Mouse (Mus musculus): ENCODE data around the gene Syce1. TPM values are rescaled to one million over a fixed set of nuclear protein-coding genes. Genes with fewer than 3 reads are reported as not detected.

The Syce1 gene
- polyA plus RNA-seq, 1 experiment from 2014 or later = 0.45 TPM

DNA sequence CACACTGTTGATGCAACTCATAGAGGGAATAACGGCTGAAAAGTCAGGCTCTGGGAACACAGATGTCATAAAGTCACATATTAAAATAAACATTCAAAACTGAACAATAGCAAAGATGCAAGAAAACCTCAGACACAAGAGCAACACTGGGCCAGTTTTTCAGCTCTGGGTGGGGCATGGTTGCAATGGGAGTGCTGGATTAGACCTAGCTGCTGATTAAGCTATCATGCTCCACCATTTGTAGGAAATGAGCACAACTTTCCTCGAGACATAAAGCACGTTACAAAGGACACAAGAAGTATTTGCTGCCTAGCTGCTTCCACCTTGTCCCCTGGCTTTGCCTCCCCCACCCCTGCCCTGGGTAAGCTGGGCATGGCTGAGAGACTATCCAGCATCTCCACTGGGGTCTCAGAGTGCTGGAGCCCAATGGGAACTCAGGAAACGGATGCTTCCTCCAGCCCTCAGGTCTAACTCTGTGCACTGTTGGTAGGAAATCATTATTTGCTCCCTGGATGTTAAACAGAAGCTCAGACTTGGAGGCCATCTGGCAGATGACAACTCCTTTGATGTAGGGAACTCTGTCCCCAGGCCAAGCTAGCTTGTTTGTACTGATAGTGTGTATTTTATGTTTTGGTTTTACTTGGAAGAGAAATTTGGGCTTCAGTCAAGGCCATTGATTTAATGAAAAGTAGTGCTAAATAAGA, 31.3 kb downstream of the Syce1 start:
- no peak overlapping the region for H3K27ac ChIP-seq (ENCODE audit: low read depth)
- no peaks in the 10 kb centered on the region for H3K36me3 ChIP-seq (ENCODE audit: control insufficient read depth, insufficient read depth, low read length)
- ATAC-seq (replicated peaks; ENCODE audit: low FRiP score, low TSS enrichment, low read depth) (no peak), DNase-seq (ENCODE audit: low spot score) (no peak)
- no peaks in the 10 kb centered on the region for H3K9me3 ChIP-seq (ENCODE audit: control insufficient read depth, low read length)
- no peak overlapping the region for H3K4me2 ChIP-seq (ENCODE audit: low read length)
- H3K27me3 ChIP-seq (replicated peaks; ENCODE audit: control insufficient read depth, insufficient read depth, low read length) = no peaks in the 10 kb centered on the region
- no peak overlapping the region for H3K4me3 ChIP-seq (ENCODE audit: low read depth, low read length)
- no peak overlapping the region for H3K9ac ChIP-seq (ENCODE audit: low read length)
- no peaks in the 10 kb centered on the region for H3K4me1 ChIP-seq (replicated peaks; ENCODE audit: control insufficient read depth, insufficient read depth, low read length)
- WGBS = 64% methylated on average over 4 of the region's 4 CpGs

DNA sequence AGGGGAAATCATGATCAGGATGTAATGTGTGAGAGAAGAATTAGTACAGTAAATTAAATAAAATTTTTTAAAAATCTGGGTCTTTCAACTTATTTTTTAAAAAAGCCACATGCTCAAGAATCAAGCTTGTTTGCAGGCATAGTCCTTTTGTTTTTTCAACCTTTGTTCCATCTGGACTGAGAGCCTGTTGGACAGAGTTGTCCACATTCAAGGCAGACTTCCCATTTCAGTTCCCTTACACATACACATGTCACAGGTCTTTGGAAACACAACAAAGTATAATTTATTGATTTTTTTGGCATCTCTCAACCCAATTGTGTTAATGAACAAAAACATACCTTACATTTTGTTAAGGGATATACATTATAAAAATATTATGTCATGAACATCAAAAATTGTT, 33.1 kb downstream of the Syce1 start:
- H3K27ac ChIP-seq (ENCODE audit: low read depth) = no peak overlapping the region
- ATAC-seq (replicated peaks; ENCODE audit: low FRiP score, low TSS enrichment, low read depth) (no peak), DNase-seq (ENCODE audit: low spot score) (no peak)
- H3K4me3 ChIP-seq (ENCODE audit: low read depth, low read length) = no peak overlapping the region
- no peaks in the 10 kb centered on the region for H3K4me1 ChIP-seq (replicated peaks; ENCODE audit: control insufficient read depth, insufficient read depth, low read length)
- no peaks in the 10 kb centered on the region for H3K36me3 ChIP-seq (ENCODE audit: control insufficient read depth, insufficient read depth, low read length)
- no peaks in the 10 kb centered on the region for H3K9me3 ChIP-seq (ENCODE audit: control insufficient read depth, low read length)
- H3K27me3 ChIP-seq (replicated peaks; ENCODE audit: control insufficient read depth, insufficient read depth, low read length) = no peaks in the 10 kb centered on the region
- H3K4me2 ChIP-seq (ENCODE audit: low read length) = no peak overlapping the region
- H3K9ac ChIP-seq (ENCODE audit: low read length) = no peak overlapping the region

DNA sequence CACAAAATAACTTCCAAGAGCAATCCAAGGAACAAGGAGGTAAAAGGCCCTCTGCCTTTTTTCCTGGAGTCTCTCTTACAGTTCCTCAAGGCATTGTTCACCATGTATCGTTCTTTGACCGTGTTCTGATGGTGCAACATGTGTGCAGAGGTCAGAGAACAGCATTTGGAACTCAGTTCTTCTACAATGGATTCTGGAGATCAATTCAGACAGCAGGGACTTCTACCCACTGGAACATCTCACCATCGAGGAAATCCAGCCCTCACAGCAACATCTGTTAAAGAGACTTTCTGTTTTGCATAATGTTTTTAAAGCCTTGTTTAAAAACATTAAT, 38.9 kb downstream of the Syce1 start:
- ATAC-seq (replicated peaks; ENCODE audit: low FRiP score, low TSS enrichment, low read depth) (no peak), DNase-seq (ENCODE audit: low spot score) (no peak)
- H3K9ac ChIP-seq (ENCODE audit: low read length) = no peak overlapping the region
- no peaks in the 10 kb centered on the region for H3K27me3 ChIP-seq (replicated peaks; ENCODE audit: control insufficient read depth, insufficient read depth, low read length)
- 79% methylated on average over 3 of the region's 3 CpGs for WGBS
- no peaks in the 10 kb centered on the region for H3K4me1 ChIP-seq (replicated peaks; ENCODE audit: control insufficient read depth, insufficient read depth, low read length)
- H3K9me3 ChIP-seq (ENCODE audit: control insufficient read depth, low read length) = no peaks in the 10 kb centered on the region
- no peak overlapping the region for H3K4me2 ChIP-seq (ENCODE audit: low read length)
- no peak overlapping the region for H3K4me3 ChIP-seq (ENCODE audit: low read depth, low read length)
- H3K36me3 ChIP-seq (ENCODE audit: control insufficient read depth, insufficient read depth, low read length) = no peaks in the 10 kb centered on the region
- H3K27ac ChIP-seq (ENCODE audit: low read depth) = no peak overlapping the region

DNA sequence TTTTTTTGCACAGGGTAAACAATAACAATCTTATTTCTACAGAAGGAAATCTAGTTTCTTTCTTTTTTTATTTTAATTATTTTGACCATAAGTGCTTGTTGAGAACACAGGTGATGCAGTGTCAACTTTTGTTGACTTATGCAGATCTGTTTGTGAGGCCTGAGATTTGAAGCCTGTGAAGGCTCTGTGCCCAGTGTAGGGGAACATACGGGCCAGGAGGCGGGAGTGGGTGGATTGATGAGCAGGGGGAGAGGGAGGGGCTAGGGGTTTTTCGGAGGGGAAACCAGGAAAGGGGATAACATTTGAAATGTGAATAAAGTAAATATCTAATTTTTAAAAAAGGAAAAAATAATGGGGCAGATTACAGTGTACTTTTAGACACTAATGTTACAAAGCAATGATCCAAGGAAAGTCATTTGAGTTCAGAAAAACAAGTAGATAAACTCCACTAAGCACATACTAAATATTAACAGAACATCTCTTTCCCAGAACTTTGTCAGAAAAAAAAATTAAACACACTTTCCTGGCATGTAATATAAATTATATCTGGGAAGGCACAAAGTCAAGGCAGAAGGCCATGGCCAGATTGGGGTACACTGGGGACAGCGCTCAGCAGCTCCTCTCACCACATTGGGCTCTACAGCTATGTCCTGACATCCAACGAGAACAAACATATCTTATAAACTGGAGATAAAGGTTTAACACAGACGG, 39.4 kb downstream of the Syce1 start:
- no peak overlapping the region for H3K27ac ChIP-seq (ENCODE audit: low read depth)
- 86% methylated on average over 6 of the region's 6 CpGs for whole genome bisulfite sequencing
- no peaks in the 10 kb centered on the region for H3K36me3 ChIP-seq (ENCODE audit: control insufficient read depth, insufficient read depth, low read length)
- no peak overlapping the region for H3K4me2 ChIP-seq (ENCODE audit: low read length)
- H3K27me3 ChIP-seq (replicated peaks; ENCODE audit: control insufficient read depth, insufficient read depth, low read length) = no peaks in the 10 kb centered on the region
- no peak overlapping the region for H3K4me3 ChIP-seq (ENCODE audit: low read depth, low read length)
- DNase-seq (ENCODE audit: low spot score) = no peak
- no peaks in the 10 kb centered on the region for H3K4me1 ChIP-seq (replicated peaks; ENCODE audit: control insufficient read depth, insufficient read depth, low read length)
- no peak for ATAC-seq (replicated peaks; ENCODE audit: low FRiP score, low TSS enrichment, low read depth)
- H3K9ac ChIP-seq (ENCODE audit: low read length) = no peak overlapping the region
- no peaks in the 10 kb centered on the region for H3K9me3 ChIP-seq (ENCODE audit: control insufficient read depth, low read length)

GRCm38 (mm10) chr7:140747402-140747801, 40.2 kb downstream of the Syce1 start:
- WGBS = 88% methylated on average over 3 of the region's 3 CpGs
- Histone ChIP-seq H3K9me3 (ENCODE audit: control insufficient read depth, low read length) (no peaks in the 10 kb centered on the region), H3K4me2 (ENCODE audit: low read length) (no peak overlapping the region), H3K4me1 (replicated peaks; ENCODE audit: control insufficient read depth, insufficient read depth, low read length) (no peaks in the 10 kb centered on the region), H3K4me3 (ENCODE audit: low read depth, low read length) (no peak overlapping the region), H3K27me3 (replicated peaks; ENCODE audit: control insufficient read depth, insufficient read depth, low read length) (no peaks in the 10 kb centered on the region), H3K9ac (ENCODE audit: low read length) (no peak overlapping the region), H3K27ac (ENCODE audit: low read depth) (no peak overlapping the region), H3K36me3 (ENCODE audit: control insufficient read depth, insufficient read depth, low read length) (no peaks in the 10 kb centered on the region)
- no peak for ATAC-seq (replicated peaks; ENCODE audit: low FRiP score, low TSS enrichment, low read depth)
- DNase-seq (ENCODE audit: low spot score) = no peak

GRCm38 (mm10) chr7:140733162-140733561, 54.5 kb downstream of the Syce1 start:
- H3K27ac ChIP-seq (ENCODE audit: low read depth) = no peak overlapping the region
- no peaks in the 10 kb centered on the region for H3K36me3 ChIP-seq (ENCODE audit: control insufficient read depth, insufficient read depth, low read length)
- no peak overlapping the region for H3K4me2 ChIP-seq (ENCODE audit: low read length)
- H3K4me3 ChIP-seq (ENCODE audit: low read depth, low read length) = no peak overlapping the region
- 0 out of 2 replicates have a peak, but pooled peaks cover 2% of the 10 kb centered on the region for H3K9me3 ChIP-seq (ENCODE audit: control insufficient read depth, low read length)
- no peaks in the 10 kb centered on the region for H3K4me1 ChIP-seq (replicated peaks; ENCODE audit: control insufficient read depth, insufficient read depth, low read length)
- no peak overlapping the region for H3K9ac ChIP-seq (ENCODE audit: low read length)
- H3K27me3 ChIP-seq (replicated peaks; ENCODE audit: control insufficient read depth, insufficient read depth, low read length) = no peaks in the 10 kb centered on the region
- no peak for DNase-seq (ENCODE audit: low spot score)
- 68% methylated on average over 2 of the region's 2 CpGs for WGBS
- ATAC-seq (replicated peaks; ENCODE audit: low FRiP score, low TSS enrichment, low read depth) = no peak

Other genes with a start within 250 kb of the Syce1 start
- gene Olfr538, start 220.0 kb downstream of the Syce1 start, polyA plus RNA-seq (2014; fragmentation: Nextera tagmentation; extraction: Ambion mirVana) = not detected in 2 replicates
- gene Olfr46, start 186.6 kb downstream of the Syce1 start, polyA plus RNA-seq (2014; fragmentation: Nextera tagmentation; extraction: Ambion mirVana) = not detected in 2 replicates
- gene Olfr61, start 158.9 kb downstream of the Syce1 start, polyA plus RNA-seq (2014; fragmentation: Nextera tagmentation; extraction: Ambion mirVana) = not detected in 2 replicates
- gene Olfr53, start 141.4 kb downstream of the Syce1 start, polyA plus RNA-seq (2014; fragmentation: Nextera tagmentation; extraction: Ambion mirVana) = not detected in 2 replicates
- not detected in 2 replicates for gene Olfr539, start 127.9 kb downstream of the Syce1 start, polyA plus RNA-seq (2014; fragmentation: Nextera tagmentation; extraction: Ambion mirVana)
- not detected in 2 replicates for gene Olfr45, start 105.9 kb downstream of the Syce1 start, polyA plus RNA-seq (2014; fragmentation: Nextera tagmentation; extraction: Ambion mirVana)
- gene Olfr541, start 90.6 kb downstream of the Syce1 start, polyA plus RNA-seq (2014; fragmentation: Nextera tagmentation; extraction: Ambion mirVana) = not detected in 2 replicates
- gene Cyp2e1, start 24.1 kb downstream of the Syce1 start, polyA plus RNA-seq (2014; fragmentation: Nextera tagmentation; extraction: Ambion mirVana) = not detected in 2 replicates
- gene Zfp941, start 34.3 kb upstream of the Syce1 start, polyA plus RNA-seq (2014; fragmentation: Nextera tagmentation; extraction: Ambion mirVana) = 2.8 and 3.0 TPM in 2 replicates
- gene Urah, start 47.2 kb upstream of the Syce1 start, polyA plus RNA-seq (2014; fragmentation: Nextera tagmentation; extraction: Ambion mirVana) = 1.3 and 3.2 TPM in 2 replicates
- gene Scgb1c1, start 57.7 kb upstream of the Syce1 start, polyA plus RNA-seq (2014; fragmentation: Nextera tagmentation; extraction: Ambion mirVana) = not detected in 2 replicates
- not detected in 2 replicates for gene Odf3, start 60.0 kb upstream of the Syce1 start, polyA plus RNA-seq (2014; fragmentation: Nextera tagmentation; extraction: Ambion mirVana)
- not detected in 2 replicates for gene Gm45785, start 68.5 kb upstream of the Syce1 start, polyA plus RNA-seq (2014; fragmentation: Nextera tagmentation; extraction: Ambion mirVana)
- gene Ric8a, start 69.1 kb upstream of the Syce1 start, polyA plus RNA-seq (2014; fragmentation: Nextera tagmentation; extraction: Ambion mirVana) = 64.9 and 82.6 TPM in 2 replicates
- 42.3 and 43.7 TPM in 2 replicates for gene Bet1l, start 69.7 kb upstream of the Syce1 start, polyA plus RNA-seq (2014; fragmentation: Nextera tagmentation; extraction: Ambion mirVana)
- gene Psmd13, start 94.1 kb upstream of the Syce1 start, polyA plus RNA-seq (2014; fragmentation: Nextera tagmentation; extraction: Ambion mirVana) = 151 and 154 TPM in 2 replicates
- 24.7 and 25.3 TPM in 2 replicates for gene Sirt3, start 94.5 kb upstream of the Syce1 start, polyA plus RNA-seq (2014; fragmentation: Nextera tagmentation; extraction: Ambion mirVana)
- gene Cox8b, start 112.6 kb upstream of the Syce1 start, polyA plus RNA-seq (2014; fragmentation: Nextera tagmentation; extraction: Ambion mirVana) = 0.62 and 0.83 TPM in 2 replicates
- 12.5 and 18.4 TPM in 2 replicates for gene Nlrp6, start 133.1 kb upstream of the Syce1 start, polyA plus RNA-seq (2014; fragmentation: Nextera tagmentation; extraction: Ambion mirVana)
- 26.9 and 29.2 TPM in 2 replicates for gene Pgghg, start 153.5 kb upstream of the Syce1 start, polyA plus RNA-seq (2014; fragmentation: Nextera tagmentation; extraction: Ambion mirVana)
- 0.94 and 2.3 TPM in 2 replicates for gene Ifitm5, start 162.4 kb upstream of the Syce1 start, polyA plus RNA-seq (2014; fragmentation: Nextera tagmentation; extraction: Ambion mirVana)
- gene Gm45717, start 168.1 kb upstream of the Syce1 start, polyA plus RNA-seq (2014; fragmentation: Nextera tagmentation; extraction: Ambion mirVana) = 0.81 TPM in 1 of 2 replicates, not detected in the other
- 1,598 and 1,676 TPM in 2 replicates for gene Ifitm2, start 168.1 kb upstream of the Syce1 start, polyA plus RNA-seq (2014; fragmentation: Nextera tagmentation; extraction: Ambion mirVana)
- gene Ifitm1, start 179.4 kb upstream of the Syce1 start, polyA plus RNA-seq (2014; fragmentation: Nextera tagmentation; extraction: Ambion mirVana) = 198 and 221 TPM in 2 replicates
- 295 and 303 TPM in 2 replicates for gene Ifitm3, start 222.9 kb upstream of the Syce1 start, polyA plus RNA-seq (2014; fragmentation: Nextera tagmentation; extraction: Ambion mirVana)
- gene Ifitm6, start 230.1 kb upstream of the Syce1 start, polyA plus RNA-seq (2014; fragmentation: Nextera tagmentation; extraction: Ambion mirVana) = 0.78 and 1.2 TPM in 2 replicates
- gene Gm17387, start 241.3 kb upstream of the Syce1 start, polyA plus RNA-seq (2014; fragmentation: Nextera tagmentation; extraction: Ambion mirVana) = not detected in 2 replicates